ENCODE assay signal across 7 mouse cellular contexts in genomic region chr11:69397581-69398057, GRCm38 (mm10). TPM values are rescaled to one million over a fixed set of nuclear protein-coding genes. Genes with fewer than 3 reads are reported as not detected.
DNase-seq lines count a peak whose midpoint lies in the region; ATAC-seq and TF ChIP-seq lines count a peak whose summit lies in the region.

No protein-coding gene starts in this region.

- no peaks in the 10 kb centered on the region for H3K27me3 ChIP-seq in cerebellum, adult 2 months (ENCODE audit: control insufficient read depth, insufficient read depth, low read length)
- H3K27me3 ChIP-seq in forebrain, embryonic 12.5 days: peaks cover 43% of the 10 kb centered on the region
- no peaks in the 10 kb centered on the region for H3K27me3 ChIP-seq in intestine, embryonic 15.5 days (replicated peaks)
- peaks cover 27% of the 10 kb centered on the region for H3K27me3 ChIP-seq in midbrain, embryonic 12.5 days

- H3K4me1 ChIP-seq in cerebellum, adult 2 months (ENCODE audit: control insufficient read depth, insufficient read depth, low read length): peaks cover 13% of the 10 kb centered on the region; the same call in 1 of the 2 replicates
- peaks cover 53% of the 10 kb centered on the region for H3K4me1 ChIP-seq in forebrain, embryonic 12.5 days
- H3K4me1 ChIP-seq in intestine, embryonic 15.5 days (replicated peaks): peaks cover 41% of the 10 kb centered on the region
- peaks cover 48% of the 10 kb centered on the region for H3K4me1 ChIP-seq in midbrain, embryonic 12.5 days

- no peak for TF ChIP-seq CTCF in cerebellum, adult 2 months (IDR thresholded peaks at IDR 0.05; ENCODE audit: borderline replicate concordance, insufficient read depth, low read depth, low read length)

- no peak for ATAC-seq in forebrain, embryonic 12.5 days (ENCODE audit: low FRiP score)
- ATAC-seq in intestine, embryonic 15.5 days: no peak
- ATAC-seq in midbrain, embryonic 12.5 days (ENCODE audit: low FRiP score, low read depth): no peak
- no peak for ATAC-seq in megakaryocyte progenitor cell, adult 5-6 weeks (replicated peaks; ENCODE audit: poor library complexity)

- H3K27ac ChIP-seq in cerebellum, adult 2 months (ENCODE audit: insufficient read depth, low read length): peak overlapping the region; percentile 79
- peak overlapping the region; percentile 46 for H3K27ac ChIP-seq in forebrain, embryonic 12.5 days
- peak overlapping the region; percentile 98 for H3K27ac ChIP-seq in intestine, embryonic 15.5 days
- H3K27ac ChIP-seq in midbrain, embryonic 12.5 days (replicated peaks): peak overlapping the region; percentile 46

- 12% methylated on average over 24 of the region's 24 CpGs for WGBS in cerebellum, adult 2 months
- WGBS in forebrain, embryonic 12.5 days: 7% methylated on average over 24 of the region's 24 CpGs
- whole genome bisulfite sequencing in intestine, embryonic 15.5 days: 23% methylated on average over 24 of the region's 24 CpGs
- WGBS in midbrain, embryonic 12.5 days: 6% methylated on average over 24 of the region's 24 CpGs

- H3K36me3 ChIP-seq in forebrain, embryonic 12.5 days (replicated peaks): peaks cover 37% of the 10 kb centered on the region
- H3K36me3 ChIP-seq in intestine, embryonic 15.5 days: peaks cover 27% of the 10 kb centered on the region
- H3K36me3 ChIP-seq in midbrain, embryonic 12.5 days: peaks cover 37% of the 10 kb centered on the region

- peak overlapping the region; percentile 52 for H3K4me3 ChIP-seq in cerebellum, adult 2 months (replicated peaks; ENCODE audit: insufficient read depth, low read depth, low read length)
- H3K4me3 ChIP-seq in forebrain, embryonic 12.5 days (replicated peaks): peak overlapping the region; percentile 27
- peak overlapping the region; percentile 32 for H3K4me3 ChIP-seq in intestine, embryonic 15.5 days (replicated peaks)
- peak overlapping the region; percentile 23 for H3K4me3 ChIP-seq in midbrain, embryonic 12.5 days

- DNase-seq in ovary, adult 18-20 months (ENCODE audit: low spot score): peak; percentile 17
- DNase-seq in ovary, postnatal 10 days (ENCODE audit: low spot score): no peak
- DNase-seq in cerebellum, adult 2 months: peak; percentile 63 to 73

- 0 out of 2 replicates have a peak, but pooled peaks have one; percentile 15 for TF ChIP-seq POLR2A in cerebellum, adult 2 months (IDR thresholded peaks at IDR 0.05; ENCODE audit: borderline replicate concordance, insufficient read depth, low read length)

- no peaks in the 10 kb centered on the region for H3K9me3 ChIP-seq in forebrain, embryonic 12.5 days
- H3K9me3 ChIP-seq in intestine, embryonic 15.5 days: no peaks in the 10 kb centered on the region
- H3K9me3 ChIP-seq in midbrain, embryonic 12.5 days: no peaks in the 10 kb centered on the region

- peak overlapping the region; percentile 43 for H3K9ac ChIP-seq in forebrain, embryonic 12.5 days
- H3K9ac ChIP-seq in intestine, embryonic 15.5 days: peak overlapping the region; percentile 51
- peak overlapping the region; percentile 44 for H3K9ac ChIP-seq in midbrain, embryonic 12.5 days (replicated peaks)

- peak overlapping the region; percentile 82 for H3K4me2 ChIP-seq in forebrain, embryonic 12.5 days
- H3K4me2 ChIP-seq in intestine, embryonic 15.5 days (replicated peaks): peak overlapping the region; percentile 65
- H3K4me2 ChIP-seq in midbrain, embryonic 12.5 days (replicated peaks): peak overlapping the region; percentile 39

RNA-seq across cellular contexts. Expression of gene Tmem88, which starts 0.4 kb away (rescaled TPM):
- 5.7 and 6.0 TPM in 2 replicates for polyA plus RNA-seq in cerebellum, adult 2 months (2012; rRNA removed)
- polyA plus RNA-seq in forebrain, embryonic 12.5 days (2016; fragmentation: Nextera tagmentation; extraction: Ambion mirVana): 9.1 and 11.2 TPM in 2 replicates
- polyA plus RNA-seq in intestine, embryonic 15.5 days (2015; fragmentation: Nextera tagmentation; extraction: Ambion mirVana): 30.7 and 32.1 TPM in 2 replicates
- 11.4 and 12.1 TPM in 2 replicates for polyA plus RNA-seq in midbrain, embryonic 12.5 days (2016; fragmentation: Nextera tagmentation; extraction: Ambion mirVana)
- total RNA-seq in megakaryocyte progenitor cell, adult 5-6 weeks (2015): 0.07 and 0.42 TPM in 2 replicates
- total RNA-seq in megakaryocyte progenitor cell, adult 5-6 weeks (2017): 0.12 TPM in 1 of 2 replicates, not detected in the other

RNA-seq across cellular contexts. Expression of gene Cyb5d1, which starts 2.2 kb away (rescaled TPM):
- 40.2 and 41.9 TPM in 2 replicates for polyA plus RNA-seq in cerebellum, adult 2 months (2012; rRNA removed)
- polyA plus RNA-seq in forebrain, embryonic 12.5 days (2016; fragmentation: Nextera tagmentation; extraction: Ambion mirVana): 55.0 and 60.9 TPM in 2 replicates
- 22.7 and 24.8 TPM in 2 replicates for polyA plus RNA-seq in intestine, embryonic 15.5 days (2015; fragmentation: Nextera tagmentation; extraction: Ambion mirVana)
- polyA plus RNA-seq in midbrain, embryonic 12.5 days (2016; fragmentation: Nextera tagmentation; extraction: Ambion mirVana): 52.9 and 53.8 TPM in 2 replicates
- 15.4 and 16.6 TPM in 2 replicates for total RNA-seq in megakaryocyte progenitor cell, adult 5-6 weeks (2015)
- total RNA-seq in megakaryocyte progenitor cell, adult 5-6 weeks (2017): 34.2 and 50.3 TPM in 2 replicates

RNA-seq across cellular contexts. Expression of gene Naa38, which starts 2.3 kb away (rescaled TPM):
- 193 and 200 TPM in 2 replicates for polyA plus RNA-seq in cerebellum, adult 2 months (2012; rRNA removed)
- polyA plus RNA-seq in forebrain, embryonic 12.5 days (2016; fragmentation: Nextera tagmentation; extraction: Ambion mirVana): 91.7 and 103 TPM in 2 replicates
- polyA plus RNA-seq in intestine, embryonic 15.5 days (2015; fragmentation: Nextera tagmentation; extraction: Ambion mirVana): 154 and 182 TPM in 2 replicates
- polyA plus RNA-seq in midbrain, embryonic 12.5 days (2016; fragmentation: Nextera tagmentation; extraction: Ambion mirVana): 98.9 and 105 TPM in 2 replicates
- total RNA-seq in megakaryocyte progenitor cell, adult 5-6 weeks (2015): 114 and 125 TPM in 2 replicates
- 146 and 205 TPM in 2 replicates for total RNA-seq in megakaryocyte progenitor cell, adult 5-6 weeks (2017)

RNA-seq across cellular contexts. Expression of gene Kdm6b, which starts 15.9 kb away (rescaled TPM):
- 14.0 and 16.5 TPM in 2 replicates for polyA plus RNA-seq in cerebellum, adult 2 months (2012; rRNA removed)
- polyA plus RNA-seq in forebrain, embryonic 12.5 days (2016; fragmentation: Nextera tagmentation; extraction: Ambion mirVana): 50.8 and 53.3 TPM in 2 replicates
- 23.7 and 24.3 TPM in 2 replicates for polyA plus RNA-seq in intestine, embryonic 15.5 days (2015; fragmentation: Nextera tagmentation; extraction: Ambion mirVana)
- polyA plus RNA-seq in midbrain, embryonic 12.5 days (2016; fragmentation: Nextera tagmentation; extraction: Ambion mirVana): 48.7 and 50.7 TPM in 2 replicates
- 10.4 and 11.7 TPM in 2 replicates for total RNA-seq in megakaryocyte progenitor cell, adult 5-6 weeks (2015)
- 1.8 and 2.9 TPM in 2 replicates for total RNA-seq in megakaryocyte progenitor cell, adult 5-6 weeks (2017)

RNA-seq across cellular contexts. Expression of gene Chd3, which starts 28.4 kb away (rescaled TPM):
- 111 and 115 TPM in 2 replicates for polyA plus RNA-seq in cerebellum, adult 2 months (2012; rRNA removed)
- 94.3 and 98.3 TPM in 2 replicates for polyA plus RNA-seq in forebrain, embryonic 12.5 days (2016; fragmentation: Nextera tagmentation; extraction: Ambion mirVana)
- polyA plus RNA-seq in intestine, embryonic 15.5 days (2015; fragmentation: Nextera tagmentation; extraction: Ambion mirVana): 39.9 and 44.1 TPM in 2 replicates
- 78.7 and 88.5 TPM in 2 replicates for polyA plus RNA-seq in midbrain, embryonic 12.5 days (2016; fragmentation: Nextera tagmentation; extraction: Ambion mirVana)
- total RNA-seq in megakaryocyte progenitor cell, adult 5-6 weeks (2015): 17.0 and 22.4 TPM in 2 replicates
- 19.9 and 38.2 TPM in 2 replicates for total RNA-seq in megakaryocyte progenitor cell, adult 5-6 weeks (2017)

Comparison
In these comparisons a context has a peak if more than half of its experiments do, and no peak if none do; other contexts are left out.
1. H3K27ac ChIP-seq: peak in every context shown above with its lines; median percentile 98 in intestine, embryonic 15.5 days; 79 in cerebellum, adult 2 months; 46 in forebrain, embryonic 12.5 days; 46 in midbrain, embryonic 12.5 days.